Mouse (Mus musculus) v-Abl transformed pro-B cells (cell line): ENCODE measurements around the gene H2-Aa.

Source experiments
- in situ Hi-C, 2 experiments: fragments of 400-800 bp; cut with MboI; formaldehyde crosslinking; loops; one replicate each; pipeline ENCODE4 v1.15.1; 2025; ENCODE audit not compliant: unreplicated experiment in 2 of 2

H2-Aa gene

GRCm38 (mm10) chr17:34287648-34288047 is at the start of gene H2-Aa:
TSS of gene H2-Aa (minus strand) at chr17:34287823.
- in situ Hi-C loops = no loop called here

GRCm38 (mm10) chr17:34331200-34331599 is 43.6 kb upstream of the H2-Aa start:
- in situ Hi-C loops = no loop called here

GRCm38 (mm10) chr17:34329807-34330206 is 42.2 kb upstream of the H2-Aa start:
- in situ Hi-C loops = no loop called here

GRCm38 (mm10) chr17:34326373-34326772 is 38.8 kb upstream of the H2-Aa start:
- in situ Hi-C loops = no loop called here

GRCm38 (mm10) chr17:34325436-34325835 is 37.8 kb upstream of the H2-Aa start, which contains the start of gene H2-Eb2:
TSS of gene H2-Eb2 (plus strand) at chr17:34325665.
- in situ Hi-C loops = no loop called here

- in situ Hi-C loops = no loop called here
Measured at GRCm38 (mm10) chr17:34317275-34317674, 29.7 kb upstream of the H2-Aa start.

GRCm38 (mm10) chr17:34316697-34317096 is 29.1 kb upstream of the H2-Aa start:
- in situ Hi-C loops = no loop called here

- in situ Hi-C loops = no loop called here
Measured at GRCm38 (mm10) chr17:34315512-34315911, 27.9 kb upstream of the H2-Aa start.

GRCm38 (mm10) chr17:34314286-34314685 is 26.7 kb upstream of the H2-Aa start:
- in situ Hi-C loops = loop anchor here in 1 of 2 experiments (5.0 kb wide), 1 partner anchor 33 kb away; no protein-coding TSS in a partner anchor

- in situ Hi-C loops = loop anchor here in 1 of 2 experiments (5.0 kb wide), 1 partner anchor 34 kb away; no protein-coding TSS in a partner anchor
Measured at GRCm38 (mm10) chr17:34313393-34313792, 25.8 kb upstream of the H2-Aa start.

GRCm38 (mm10) chr17:34312185-34312584 is 24.6 kb upstream of the H2-Aa start:
- in situ Hi-C loops = loop anchor here in 1 of 2 experiments (5.0 kb wide), 1 partner anchor 35 kb away; no protein-coding TSS in a partner anchor

- in situ Hi-C loops = loop anchor here in 1 of 2 experiments (5.0 kb wide), 1 partner anchor 37 kb away; no protein-coding TSS in a partner anchor
Measured at GRCm38 (mm10) chr17:34310526-34310925, 22.9 kb upstream of the H2-Aa start.

GRCm38 (mm10) chr17:34309683-34310385 is 22.2 kb upstream of the H2-Aa start:
- in situ Hi-C loops = loop anchor here (5.0 kb wide), 2 partner anchors 37 to 48 kb away; no protein-coding TSS in a partner anchor

- in situ Hi-C loops = loop anchor here in 1 of 2 experiments (5.0 kb wide), 1 partner anchor 47 kb away; no protein-coding TSS in a partner anchor
Measured at GRCm38 (mm10) chr17:34309225-34309624, 21.6 kb upstream of the H2-Aa start.

GRCm38 (mm10) chr17:34308161-34308560 is 20.5 kb upstream of the H2-Aa start:
- in situ Hi-C loops = loop anchor here in 1 of 2 experiments (5.0 kb wide), 1 partner anchor 46 kb away; no protein-coding TSS in a partner anchor

GRCm38 (mm10) chr17:34307216-34307615 is 19.6 kb upstream of the H2-Aa start:
- in situ Hi-C loops = loop anchor here in 1 of 2 experiments (5.0 kb wide), 1 partner anchor 45 kb away; no protein-coding TSS in a partner anchor

GRCm38 (mm10) chr17:34306407-34306806 is 18.8 kb upstream of the H2-Aa start:
- in situ Hi-C loops = loop anchor here in 1 of 2 experiments (5.0 kb wide), 1 partner anchor 44 kb away; no protein-coding TSS in a partner anchor

GRCm38 (mm10) chr17:34305380-34306030 is 17.9 kb upstream of the H2-Aa start, which contains the start of gene H2-Eb1:
TSS of gene H2-Eb1 (plus strand) at chr17:34305867.
- in situ Hi-C loops = loop anchor here in 1 of 2 experiments (5.0 kb wide), 1 partner anchor 43 kb away; no protein-coding TSS in a partner anchor

GRCm38 (mm10) chr17:34304751-34305150 is 17.1 kb upstream of the H2-Aa start:
- in situ Hi-C loops = loop anchor here in 1 of 2 experiments (5.0 kb wide), 1 partner anchor 42 kb away; no protein-coding TSS in a partner anchor

- in situ Hi-C loops = no loop called here
Measured at GRCm38 (mm10) chr17:34303789-34304188, 16.2 kb upstream of the H2-Aa start.

GRCm38 (mm10) chr17:34301670-34302190 is 14.1 kb upstream of the H2-Aa start:
- in situ Hi-C loops = no loop called here
